Mouse (Mus musculus) hindlimb bud, embryonic 11.5 days (tissue): ENCODE measurements at regions not wholly inside any gene's neighbourhood (a gene's known extent, or its start where the extent isn't known, plus 50 kb on each side); places are given as distances from the start of the nearest gene placed in this dataset.
"Not testable (repeated sequence)": the region's sequence is repeated elsewhere in the genome, so short reads cannot be mapped to it uniquely, and the experiment has no call there.

Source experiments
- DNase-seq: peaks from one replicate; pipeline ENCODE4 v3.0.0-alpha.2; 2012; ENCODE audit warnings: low read depth, low spot score; ENCODE audit errors: extremely low spot score

- DNase-seq, result no peak
Measured at GRCm38 (mm10) chr6:68977959-68978358, 1442.4 kb upstream of the Tacstd2 start.

DNA sequence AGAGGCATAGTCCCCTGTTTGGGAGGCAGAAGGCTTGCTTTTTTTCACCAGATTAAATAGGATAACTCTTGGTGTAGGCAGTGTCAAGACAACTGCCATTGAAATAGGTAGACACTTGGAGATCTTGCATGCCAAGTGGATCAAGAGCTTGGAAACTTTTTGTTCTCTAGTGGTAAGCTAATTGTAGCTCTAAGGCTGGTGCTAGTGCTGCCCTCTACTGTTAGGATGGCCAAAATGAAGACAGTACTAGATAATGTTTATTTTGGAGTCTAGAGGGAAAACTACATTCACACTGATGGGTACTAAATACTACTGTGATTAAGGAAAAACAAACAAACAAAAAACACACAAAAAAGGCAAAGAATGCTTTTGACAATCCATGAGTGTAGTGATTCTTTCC, 1428.4 kb upstream of the Tacstd2 start:
- no peak for DNase-seq

GRCm38 (mm10) chr6:68938104-68938503, 1402.5 kb upstream of the Tacstd2 start:
- DNase-seq, result not testable (repeated sequence)

GRCm38 (mm10) chr6:68931860-68932259, 1396.3 kb upstream of the Tacstd2 start:
- not testable (repeated sequence) for DNase-seq

DNA sequence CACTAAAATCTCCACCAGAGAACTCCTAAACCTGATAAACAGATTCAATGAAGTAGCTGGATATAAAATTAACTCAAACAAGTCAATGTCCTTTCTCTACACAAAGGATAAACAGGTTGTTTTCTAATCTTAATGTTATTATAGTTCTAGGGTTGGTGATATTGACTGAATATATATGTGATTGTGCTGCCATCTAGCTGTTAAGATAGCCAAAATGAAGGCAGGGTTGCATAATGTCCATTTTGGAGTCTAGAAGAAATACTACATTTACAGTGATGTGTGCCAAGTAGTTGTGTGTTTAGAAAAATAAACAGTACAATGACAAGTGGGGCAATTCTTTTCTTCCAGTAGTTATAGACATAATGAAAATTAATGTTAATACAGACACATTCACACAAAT, 1379.9 kb upstream of the Tacstd2 start:
- DNase-seq, result no peak

GRCm38 (mm10) chr6:68884130-68884529, 1348.5 kb upstream of the Tacstd2 start:
- DNase-seq, result no peak

DNA sequence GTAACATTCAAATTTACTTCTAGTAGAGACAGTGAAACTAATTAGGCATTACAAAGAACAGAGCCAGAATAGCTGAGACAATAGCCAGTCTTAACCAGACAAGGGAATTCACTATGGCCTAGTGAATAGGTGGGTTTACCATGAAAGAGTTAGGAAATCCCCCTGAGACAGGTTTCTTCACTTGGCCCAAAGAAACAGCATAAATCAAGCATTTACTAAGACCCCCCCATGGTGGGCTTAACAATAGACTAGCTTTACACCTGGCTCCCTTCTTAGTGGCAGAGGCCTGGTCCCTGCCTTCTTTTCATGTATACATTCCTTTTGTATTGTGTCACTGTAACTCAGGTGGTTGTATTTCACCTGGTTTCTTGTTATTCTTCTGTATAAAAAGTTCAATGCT, 1317.2 kb upstream of the Tacstd2 start:
- DNase-seq, result not testable (repeated sequence)

DNA sequence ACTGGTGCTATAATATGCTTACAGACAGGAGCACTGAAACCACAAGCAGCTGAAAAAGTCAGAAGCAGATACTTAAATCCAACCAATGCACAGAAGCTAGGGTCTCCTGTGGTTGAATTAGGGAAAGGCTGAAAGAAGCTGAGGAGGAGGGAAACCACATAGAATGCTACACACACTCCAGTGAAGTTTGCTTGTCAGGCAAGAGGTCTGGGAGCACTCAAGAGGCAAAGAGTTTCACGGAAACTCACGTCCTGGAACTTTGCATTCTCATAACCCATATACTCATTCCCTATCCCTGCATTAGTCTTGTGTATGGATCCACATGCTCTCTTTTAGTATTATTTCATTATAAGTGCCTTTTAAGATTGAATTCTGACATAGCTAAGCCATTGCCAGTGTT, 1316.7 kb upstream of the Tacstd2 start:
- DNase-seq, result no peak

DNA sequence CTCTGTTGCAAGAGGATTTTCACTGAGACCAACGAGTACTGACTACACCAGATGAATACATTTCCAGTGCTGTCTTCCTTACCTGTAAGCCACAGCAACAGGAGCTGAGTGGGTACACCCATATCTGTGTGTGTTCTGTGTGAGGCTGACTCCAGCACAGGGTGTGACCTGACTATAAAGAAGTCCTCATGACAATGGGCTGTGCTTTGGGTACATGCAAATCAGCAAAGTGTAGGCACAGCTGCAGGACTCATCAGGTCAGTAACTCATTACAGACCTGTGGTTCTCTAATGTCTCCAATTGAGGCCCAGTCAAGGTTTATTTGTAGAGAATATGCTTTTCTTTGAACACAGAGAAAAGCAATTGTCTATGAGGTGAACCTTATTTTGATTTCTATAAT, 1299.6 kb upstream of the Tacstd2 start:
- DNase-seq, result no peak

DNA sequence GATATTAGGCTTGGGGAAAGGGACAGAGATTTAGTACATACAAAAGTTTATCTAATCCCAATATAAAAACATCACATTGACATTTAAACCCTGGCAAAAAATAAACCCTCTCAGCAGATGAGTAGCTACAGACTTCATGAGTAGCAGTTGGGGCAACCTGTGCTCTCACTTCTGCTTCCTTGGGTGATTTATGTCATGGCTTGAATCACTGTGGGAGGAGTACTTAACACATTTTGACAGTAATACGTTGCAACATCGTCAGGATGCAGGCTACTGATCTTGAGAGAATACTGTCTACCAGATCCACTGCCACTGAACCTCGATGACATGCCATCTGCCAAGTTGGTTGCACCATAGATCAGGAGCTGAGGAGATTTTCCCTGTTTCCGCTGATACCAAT, 1299.0 kb upstream of the Tacstd2 start:
- no peak for DNase-seq

GRCm38 (mm10) chr6:68828460-68828859, 1292.9 kb upstream of the Tacstd2 start:
- not testable (repeated sequence) for DNase-seq

- DNase-seq, result no peak
Measured at GRCm38 (mm10) chr6:68813346-68813745, 1277.8 kb upstream of the Tacstd2 start.

DNA sequence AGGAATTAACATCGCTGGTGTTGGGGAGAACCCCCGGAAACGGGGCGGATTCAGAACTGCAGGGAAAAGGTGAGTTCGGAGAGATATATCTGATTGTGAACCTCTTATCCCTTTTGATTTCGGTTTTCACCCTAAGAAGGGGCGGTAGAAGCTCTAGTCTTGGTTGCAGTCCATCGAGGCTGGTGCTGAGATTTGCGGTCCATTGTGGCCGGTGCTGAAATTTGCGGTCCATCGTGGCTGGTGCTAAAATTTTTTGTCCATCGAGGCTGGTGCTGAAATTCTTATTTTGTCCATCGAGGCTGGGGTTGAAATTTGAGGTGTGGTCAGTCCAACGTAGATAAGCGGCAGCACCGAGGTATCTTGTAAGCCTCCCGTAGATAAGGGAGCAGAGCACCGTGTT, 1263.6 kb upstream of the Tacstd2 start:
- DNase-seq, result not testable (repeated sequence)

GRCm38 (mm10) chr6:68771507-68771906, 1235.9 kb upstream of the Tacstd2 start:
- no peak for DNase-seq

- no peak for DNase-seq
Measured at GRCm38 (mm10) chr6:68750451-68750850, 1214.9 kb upstream of the Tacstd2 start.

- no peak for DNase-seq
Measured at GRCm38 (mm10) chr6:68749699-68750098, 1214.1 kb upstream of the Tacstd2 start.

DNA sequence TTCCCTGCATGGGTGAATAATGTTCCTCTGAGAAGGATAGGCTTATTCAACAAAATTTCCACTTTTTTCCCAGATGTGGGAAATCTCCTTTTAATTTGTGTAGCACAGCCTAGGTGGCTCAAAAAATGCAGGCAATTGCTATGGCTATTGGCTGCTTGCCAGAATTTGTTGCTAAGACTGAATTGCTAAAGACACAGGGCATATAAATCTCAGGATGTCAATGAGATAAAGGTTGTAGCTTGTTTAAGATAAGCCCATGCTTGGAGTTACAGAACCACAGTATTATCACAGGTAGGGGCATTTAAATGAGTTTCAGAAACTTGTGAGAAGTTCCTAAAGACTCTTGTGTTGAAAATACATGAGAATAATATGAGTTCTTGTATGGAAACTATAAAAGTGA, 1203.0 kb upstream of the Tacstd2 start:
- no peak for DNase-seq

GRCm38 (mm10) chr6:68736647-68737046, 1201.1 kb upstream of the Tacstd2 start:
- DNase-seq, result no peak

DNA sequence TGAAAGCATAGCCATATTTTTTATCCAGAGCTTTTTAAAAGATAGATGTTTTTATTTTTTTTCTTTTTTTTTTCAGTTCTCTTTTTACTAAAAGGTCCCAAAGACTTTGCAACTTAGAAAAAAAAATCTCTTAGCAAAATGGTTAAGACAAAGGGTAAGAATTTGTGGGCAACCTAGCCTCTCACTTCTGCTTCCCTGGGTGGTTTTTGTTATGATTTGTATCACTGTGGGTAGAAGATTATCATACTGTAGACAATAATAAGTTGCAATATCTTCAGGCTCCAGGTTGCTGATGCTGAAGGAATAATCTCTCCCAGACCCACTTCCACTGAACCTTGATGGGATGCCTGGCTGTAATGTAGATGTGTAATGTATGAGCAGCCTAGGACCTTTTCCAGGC, 1200.5 kb upstream of the Tacstd2 start:
- DNase-seq, result no peak

DNA sequence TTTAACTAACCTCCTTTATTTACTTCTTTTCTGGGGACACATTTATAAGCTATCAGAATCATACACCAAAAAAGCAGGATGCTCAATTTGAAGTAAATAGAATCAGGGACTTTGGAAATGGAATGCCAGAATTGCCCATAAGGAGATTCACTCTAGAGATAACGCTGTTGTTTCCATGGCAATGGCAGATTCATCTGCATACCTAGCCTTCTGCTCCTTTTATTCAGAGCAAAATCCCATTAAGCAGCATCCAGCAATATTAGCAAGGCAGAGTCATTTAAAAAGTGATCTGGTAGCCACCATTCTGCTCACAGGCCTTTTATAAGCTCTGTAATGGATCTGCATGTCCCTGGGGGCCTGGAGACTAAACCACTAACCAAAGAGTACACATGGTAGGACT, 1175.5 kb upstream of the Tacstd2 start:
- DNase-seq, result not testable (repeated sequence)

GRCm38 (mm10) chr6:68704291-68704800, 1168.8 kb upstream of the Tacstd2 start:
- DNase-seq, result not testable (repeated sequence)

DNA sequence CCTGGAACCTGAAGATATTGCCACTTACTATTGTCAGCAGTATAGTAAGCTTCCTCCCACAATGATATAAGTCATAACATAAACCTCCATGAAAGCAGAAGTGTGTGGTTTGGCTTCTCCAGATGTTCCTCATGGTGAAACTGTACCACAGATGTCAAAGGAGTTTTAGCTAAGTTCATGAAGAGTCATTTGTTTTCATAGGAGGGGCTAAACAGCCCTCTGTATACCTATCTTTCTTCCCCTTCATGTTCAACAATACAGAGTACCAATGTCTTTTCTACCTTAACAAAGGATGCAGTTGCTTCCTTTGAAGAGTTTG, 1145.2 kb upstream of the Tacstd2 start:
- DNase-seq, result not testable (repeated sequence)

DNA sequence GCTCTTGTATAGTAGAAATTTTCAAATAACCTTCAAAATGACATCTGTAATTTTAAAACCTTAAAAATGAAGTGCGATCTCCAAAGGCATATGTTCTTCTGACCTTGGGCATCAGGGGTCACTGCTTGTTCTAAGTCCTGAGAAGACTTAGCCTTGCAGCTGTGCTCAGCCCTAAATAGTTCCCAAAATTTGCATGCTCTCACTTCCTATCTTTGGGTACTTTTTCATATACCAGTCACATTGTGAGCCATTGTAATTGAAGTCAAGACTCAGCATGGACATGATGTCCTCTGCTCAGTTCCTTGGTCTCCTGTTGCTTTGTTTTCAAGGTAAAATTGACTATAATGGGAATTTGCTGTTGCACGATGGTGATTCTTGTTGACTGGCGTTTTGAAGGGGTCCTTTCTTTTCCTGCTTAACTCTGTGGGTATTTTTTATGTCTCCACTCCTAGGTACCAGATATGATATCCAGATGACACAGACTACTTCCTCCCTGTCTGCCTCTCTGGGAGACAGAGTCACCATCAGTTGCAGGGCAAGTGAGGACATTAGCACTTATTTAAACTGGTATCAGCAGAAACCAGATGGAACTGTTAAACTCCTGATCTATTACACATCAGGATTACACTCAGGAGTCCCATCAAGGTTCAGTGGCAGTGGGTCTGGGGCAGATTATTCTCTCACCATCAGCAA, 1144.6 kb upstream of the Tacstd2 start:
- no peak for DNase-seq
